Mouse (Mus musculus): ENCODE measurements around the gene Hsp90b1. TPM values are rescaled to one million over a fixed set of nuclear protein-coding genes. Genes with fewer than 3 reads are reported as not detected.

Hsp90b1 gene
- polyA plus RNA-seq, 1 experiment from 2014 or later, result 334 TPM

Small RNA genes lying within 50 kb of the gene (microRNA-seq; reads per million reads assigned to microRNA genes)
- gene Gm25745, result not detected

Other genes starting within 250 kb of the Hsp90b1 start
- gene Syn3, start 206.6 kb downstream of the Hsp90b1 start, polyA plus RNA-seq (2015; fragmentation: Nextera tagmentation; extraction: Ambion mirVana), result 1.1 and 1.2 TPM in 2 replicates
- 0.59 TPM in 2 replicates for gene Ttc41, start 302 bp upstream of the Hsp90b1 start, polyA plus RNA-seq (2015; fragmentation: Nextera tagmentation; extraction: Ambion mirVana)
- not detected in 2 replicates for gene Gm49358, start 58.5 kb upstream of the Hsp90b1 start, polyA plus RNA-seq (2015; fragmentation: Nextera tagmentation; extraction: Ambion mirVana)
- gene Nt5dc3, start 73.5 kb upstream of the Hsp90b1 start, polyA plus RNA-seq (2015; fragmentation: Nextera tagmentation; extraction: Ambion mirVana), result 0.69 and 0.82 TPM in 2 replicates

All from intestine, postnatal 0 days (tissue).